Mouse (Mus musculus): Measurements from ENCODE around the gene Ankrd23. TPM values are rescaled to one million over a fixed set of nuclear protein-coding genes. Genes with fewer than 3 reads are reported as not detected.

Gene Ankrd23
- polyA plus RNA-seq, 1 experiment from 2014 or later = 10.5 TPM

DNA sequence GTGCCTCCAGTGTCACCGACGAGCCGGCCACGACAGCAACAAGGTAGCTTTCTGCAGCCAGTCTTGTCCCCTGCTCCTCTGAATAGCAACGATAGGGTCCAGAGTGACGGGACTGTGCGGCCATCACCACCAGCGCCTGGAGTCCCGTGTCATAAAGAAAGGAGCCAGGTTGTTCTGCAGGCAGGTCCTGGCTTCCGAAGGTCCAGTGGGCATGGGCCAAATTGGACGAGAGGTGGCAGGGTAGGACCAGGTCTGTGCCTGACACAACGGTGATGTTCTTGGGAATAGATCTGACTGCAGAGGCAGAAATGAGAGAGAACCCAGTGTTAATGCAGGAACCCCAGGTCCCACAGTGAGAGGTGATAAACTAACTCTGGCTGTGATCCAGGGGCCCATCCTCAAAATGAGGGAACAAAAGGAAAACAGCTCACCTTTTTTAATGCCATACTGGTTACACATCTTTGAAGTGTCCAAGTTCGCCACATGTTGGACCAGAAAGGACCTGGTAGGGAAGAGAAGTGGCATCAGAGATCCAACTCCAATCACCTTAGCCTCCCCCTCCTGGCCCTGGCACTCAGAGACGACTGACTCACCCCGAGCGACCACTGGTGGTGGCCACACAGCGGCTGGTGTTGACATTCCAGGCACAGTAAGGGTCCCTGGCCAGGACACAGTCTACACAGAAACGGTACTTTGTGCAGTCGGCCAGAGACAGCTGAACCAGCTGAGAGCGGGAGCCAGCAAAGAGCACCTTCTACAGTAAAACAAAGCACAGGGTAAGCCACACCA lies 13.6 kb upstream of the Ankrd23 start:
- DNase-seq = no peak
- peaks cover 30% of the 10 kb centered on the region for H3K4me1 ChIP-seq (ENCODE audit: control insufficient read depth, insufficient read depth, low read length)
- H3K36me3 ChIP-seq (ENCODE audit: control insufficient read depth, insufficient read depth, low read length) = peaks cover 71% of the 10 kb centered on the region

DNA sequence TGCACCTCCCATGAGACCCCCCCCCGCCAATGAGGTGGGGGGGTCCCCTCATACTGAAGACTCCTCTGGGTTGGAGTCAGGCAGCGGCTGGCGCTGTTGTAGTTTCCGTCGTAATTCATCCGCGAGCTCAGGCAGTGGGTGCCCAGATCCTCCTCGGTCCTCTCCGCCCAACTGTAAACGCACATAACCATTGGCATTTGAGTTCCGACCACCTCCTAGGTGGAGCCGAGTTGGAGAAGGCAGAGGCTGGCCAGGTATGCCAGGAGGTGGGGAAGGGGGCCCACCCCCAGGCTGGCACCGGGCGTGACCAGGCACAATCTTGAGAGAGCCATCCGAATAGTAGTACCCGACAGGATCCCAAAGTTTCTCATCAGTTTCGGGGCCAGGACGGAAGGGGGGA lies 12.8 kb upstream of the Ankrd23 start:
- ATAC-seq (ENCODE audit: low FRiP score, low TSS enrichment) (no peak), DNase-seq (no peak)
- Histone ChIP-seq H3K9me3 (ENCODE audit: control insufficient read depth, low read length) (no peaks in the 10 kb centered on the region), H3K4me3 (replicated peaks; ENCODE audit: low read depth, low read length) (no peak overlapping the region), H3K27ac (replicated peaks; ENCODE audit: low read depth, low read length) (no peak overlapping the region), H3K36me3 (ENCODE audit: control insufficient read depth, insufficient read depth, low read length) (peaks cover 63% of the 10 kb centered on the region), H3K4me1 (ENCODE audit: control insufficient read depth, insufficient read depth, low read length) (peaks cover 22% of the 10 kb centered on the region), H3K27me3 (ENCODE audit: control insufficient read depth, insufficient read depth, low read length) (no peaks in the 10 kb centered on the region), H3K9ac (replicated peaks; ENCODE audit: low read length) (no peak overlapping the region), H3K4me2 (ENCODE audit: low read length) (no peak overlapping the region)
- 87% methylated on average over 18 of the region's 18 CpGs for WGBS

More for the DNA sequence above, 13.6 kb upstream of the Ankrd23 start:
- H3K27me3 ChIP-seq (ENCODE audit: control insufficient read depth, insufficient read depth, low read length) = no peaks in the 10 kb centered on the region
- H3K27ac ChIP-seq (replicated peaks; ENCODE audit: low read depth, low read length) = no peak overlapping the region
- ATAC-seq (ENCODE audit: low FRiP score, low TSS enrichment) = no peak
- no peaks in the 10 kb centered on the region for H3K9me3 ChIP-seq (ENCODE audit: control insufficient read depth, low read length)
- WGBS = 79% methylated on average over 20 of the region's 20 CpGs
- no peak overlapping the region for H3K4me3 ChIP-seq (replicated peaks; ENCODE audit: low read depth, low read length)
- no peak overlapping the region for H3K9ac ChIP-seq (replicated peaks; ENCODE audit: low read length)
- H3K4me2 ChIP-seq (ENCODE audit: low read length) = no peak overlapping the region

DNA sequence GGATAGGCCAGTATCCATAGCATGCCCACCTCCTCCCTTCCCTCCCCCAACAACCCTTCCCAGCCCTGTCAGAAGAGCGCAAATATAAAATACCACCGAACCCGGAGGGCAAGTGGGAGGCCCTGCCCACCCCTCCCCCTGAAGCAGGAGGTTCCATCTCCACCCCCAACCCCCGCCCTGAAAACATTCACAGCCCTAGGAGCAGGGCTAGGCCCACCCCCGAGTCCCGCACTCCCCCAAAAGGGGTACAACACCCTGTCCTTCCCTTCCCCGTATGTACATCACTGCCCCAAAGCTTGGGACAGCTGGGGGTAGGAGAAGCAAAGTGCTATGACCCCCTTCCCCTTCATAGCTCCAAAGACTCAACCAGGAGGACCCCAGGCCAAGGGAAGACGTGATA lies 12.1 kb upstream of the Ankrd23 start:
- H3K9ac ChIP-seq (replicated peaks; ENCODE audit: low read length) = no peak overlapping the region; the same call in 1 of the 2 replicates
- no peaks in the 10 kb centered on the region for H3K27me3 ChIP-seq (ENCODE audit: control insufficient read depth, insufficient read depth, low read length)
- peaks cover 17% of the 10 kb centered on the region for H3K4me1 ChIP-seq (ENCODE audit: control insufficient read depth, insufficient read depth, low read length)
- 69% methylated on average over 8 of the region's 8 CpGs for WGBS
- peaks cover 56% of the 10 kb centered on the region for H3K36me3 ChIP-seq (ENCODE audit: control insufficient read depth, insufficient read depth, low read length)
- H3K27ac ChIP-seq (replicated peaks; ENCODE audit: low read depth, low read length) = no peak overlapping the region
- H3K4me3 ChIP-seq (replicated peaks; ENCODE audit: low read depth, low read length) = no peak overlapping the region
- ATAC-seq (ENCODE audit: low FRiP score, low TSS enrichment) (no peak), DNase-seq (no peak)
- no peak overlapping the region for H3K4me2 ChIP-seq (ENCODE audit: low read length)
- H3K9me3 ChIP-seq (ENCODE audit: control insufficient read depth, low read length) = no peaks in the 10 kb centered on the region

DNA sequence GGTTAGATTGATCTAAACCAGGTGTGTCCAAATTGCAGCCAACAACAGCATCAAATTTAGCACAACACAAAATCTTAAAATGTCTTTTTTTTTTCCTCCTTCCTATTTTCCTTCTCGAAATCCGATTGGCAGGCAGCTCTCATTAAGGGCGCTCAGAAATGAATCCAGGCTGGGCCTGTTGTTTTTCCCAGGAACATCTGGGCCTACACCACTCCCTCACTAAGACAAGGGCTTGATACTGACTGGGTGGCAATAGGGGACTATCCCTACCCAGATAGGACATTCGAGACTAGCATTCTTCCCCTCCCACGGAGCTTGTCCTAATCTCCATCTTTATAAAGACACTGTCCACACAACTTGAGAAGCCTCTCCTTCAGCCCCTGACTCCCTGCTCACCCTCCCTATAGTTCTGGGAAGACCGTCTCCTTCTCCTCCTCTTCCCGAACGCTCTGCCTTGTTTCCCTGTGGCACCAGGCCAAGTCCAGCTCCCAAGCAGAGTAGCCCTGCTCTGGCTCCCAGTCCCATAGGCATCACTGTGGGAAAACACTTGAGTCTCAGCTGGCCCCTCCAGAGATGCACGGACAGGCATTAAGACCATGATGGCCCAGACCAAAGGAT lies 11.4 kb upstream of the Ankrd23 start:
- H3K27ac ChIP-seq (replicated peaks; ENCODE audit: low read depth, low read length) = peak overlapping the region; percentile 85
- 0 out of 2 replicates have a peak overlapping the region, but pooled peaks have one; percentile 23 for H3K9ac ChIP-seq (replicated peaks; ENCODE audit: low read length)
- peaks cover 49% of the 10 kb centered on the region for H3K36me3 ChIP-seq (ENCODE audit: control insufficient read depth, insufficient read depth, low read length)
- no peak overlapping the region for H3K4me3 ChIP-seq (replicated peaks; ENCODE audit: low read depth, low read length)
- DNase-seq (peak; percentile 43), ATAC-seq (ENCODE audit: low FRiP score, low TSS enrichment) (no peak)
- peaks cover 17% of the 10 kb centered on the region for H3K4me1 ChIP-seq (ENCODE audit: control insufficient read depth, insufficient read depth, low read length)
- peak overlapping the region; percentile 72 for H3K4me2 ChIP-seq (ENCODE audit: low read length)
- H3K27me3 ChIP-seq (ENCODE audit: control insufficient read depth, insufficient read depth, low read length) = no peaks in the 10 kb centered on the region
- WGBS = 37% methylated on average over 9 of the region's 9 CpGs
- H3K9me3 ChIP-seq (ENCODE audit: control insufficient read depth, low read length) = no peaks in the 10 kb centered on the region

DNA sequence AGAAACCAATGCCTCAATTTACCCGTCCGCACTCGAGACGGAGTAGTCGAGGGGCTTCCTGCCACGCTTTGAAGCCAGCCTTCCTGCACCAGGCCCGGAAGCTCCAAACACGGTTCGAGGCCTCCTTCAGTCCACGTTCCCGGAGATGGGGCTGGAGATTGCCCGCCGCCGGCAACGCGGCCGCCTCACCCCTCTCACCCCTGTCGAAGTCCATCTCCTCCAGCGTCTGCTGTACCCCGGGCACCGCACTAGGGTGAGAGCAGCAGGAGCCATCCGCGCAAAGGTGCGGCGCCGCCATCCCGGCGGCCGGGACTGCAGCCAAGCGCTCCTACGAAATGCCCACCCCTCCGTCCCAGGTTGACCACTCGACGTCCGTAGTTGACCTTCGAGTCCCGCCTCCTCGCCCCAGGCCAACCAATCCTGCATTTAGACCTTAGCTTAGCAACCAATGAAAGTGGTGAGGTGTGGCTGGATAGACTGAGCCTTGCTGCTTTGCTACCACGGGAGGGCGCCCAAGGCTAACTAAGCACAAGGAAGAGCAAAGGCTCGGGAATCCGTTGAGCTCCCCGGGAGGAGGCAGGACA lies 10.3 kb upstream of the Ankrd23 start, which contains the start of gene Ankrd39:
Gene Ankrd39, minus strand, starts transcription at position 558 of the 584 bp plus-strand sequence.
- DNase-seq (peak; percentile 98), ATAC-seq (ENCODE audit: low FRiP score, low TSS enrichment) (peak; percentile 95)
- no peaks in the 10 kb centered on the region for H3K27me3 ChIP-seq (ENCODE audit: control insufficient read depth, insufficient read depth, low read length)
- peaks cover 17% of the 10 kb centered on the region for H3K4me1 ChIP-seq (ENCODE audit: control insufficient read depth, insufficient read depth, low read length)
- no peaks in the 10 kb centered on the region for H3K9me3 ChIP-seq (ENCODE audit: control insufficient read depth, low read length)
- H3K9ac ChIP-seq (replicated peaks; ENCODE audit: low read length) = peak within 1 kb of the TSS; percentile 77
- peak within 1 kb of the TSS; percentile 57 for H3K4me3 ChIP-seq (replicated peaks; ENCODE audit: low read depth, low read length)
- peak within 1 kb of the TSS; percentile 72 for H3K4me2 ChIP-seq (ENCODE audit: low read length)
- peaks cover 40% of the 10 kb centered on the region for H3K36me3 ChIP-seq (ENCODE audit: control insufficient read depth, insufficient read depth, low read length)
- under 1% methylated on average over 43 of the region's 43 CpGs for WGBS
- peak within 1 kb of the TSS; percentile 85 for H3K27ac ChIP-seq (replicated peaks; ENCODE audit: low read depth, low read length)

DNA sequence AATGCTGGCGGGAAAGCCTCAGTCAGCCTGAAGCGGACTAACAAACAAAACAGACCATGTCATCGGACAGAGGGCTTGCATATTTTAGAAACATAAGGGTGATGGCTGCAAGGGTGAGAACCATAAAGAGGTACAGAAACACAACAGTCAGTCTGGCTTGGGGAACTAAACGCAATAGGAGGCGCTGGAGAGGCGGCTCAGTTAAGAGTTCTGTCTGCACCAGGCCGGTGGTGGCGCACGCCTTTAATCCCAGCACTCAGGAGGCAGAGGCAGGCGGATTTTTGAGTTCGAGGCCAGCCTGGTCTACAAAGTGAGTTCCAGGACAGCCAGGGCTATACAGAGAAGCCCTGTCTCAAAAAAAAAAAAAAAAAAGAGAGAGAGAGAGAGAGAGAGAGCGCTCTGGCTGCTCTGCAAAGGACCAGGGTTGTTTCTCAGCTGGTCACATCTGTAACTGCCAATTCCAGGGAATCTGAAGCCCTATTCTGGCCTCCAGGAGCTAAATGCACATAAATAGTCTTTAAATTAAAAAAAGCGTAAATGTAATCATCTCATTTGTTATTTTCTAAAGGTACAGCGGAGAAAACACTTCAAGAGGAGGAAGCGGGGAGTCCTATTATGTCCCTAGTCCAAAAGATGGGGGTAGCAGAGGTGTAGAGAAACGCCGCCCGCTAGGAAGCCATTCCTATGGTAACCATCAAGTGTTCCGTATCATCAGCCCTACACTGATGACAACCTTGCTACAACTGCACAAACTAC lies 9.3 kb upstream of the Ankrd23 start:
- DNase-seq (peak; percentile 26), ATAC-seq (ENCODE audit: low FRiP score, low TSS enrichment) (no peak)
- 71% methylated on average over 18 of the region's 19 CpGs for WGBS

DNA sequence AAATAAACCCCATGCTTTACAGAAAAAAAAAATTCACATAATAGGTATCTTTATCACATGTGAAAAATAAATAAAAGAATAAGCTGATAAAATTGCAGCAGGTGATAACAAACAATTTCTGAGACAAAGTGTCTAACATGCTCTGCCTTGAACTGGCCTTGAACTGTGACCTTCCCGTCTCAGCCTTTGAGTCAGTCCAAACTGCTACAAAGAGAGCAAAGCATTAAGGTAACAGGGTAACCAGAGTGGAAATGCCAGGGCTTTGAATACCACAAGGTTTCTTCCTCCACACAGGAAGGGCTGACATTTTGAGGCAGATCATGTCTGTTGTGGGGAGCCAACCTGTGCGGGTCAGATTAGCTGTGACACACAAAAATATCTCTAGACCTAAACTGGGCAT lies 8.7 kb upstream of the Ankrd23 start:
- H3K9me3 ChIP-seq (ENCODE audit: control insufficient read depth, low read length) = no peaks in the 10 kb centered on the region
- peaks cover 37% of the 10 kb centered on the region for H3K36me3 ChIP-seq (ENCODE audit: control insufficient read depth, insufficient read depth, low read length)
- H3K9ac ChIP-seq (replicated peaks; ENCODE audit: low read length) = no peak overlapping the region; the same call in 1 of the 2 replicates
- no peak overlapping the region for H3K4me2 ChIP-seq (ENCODE audit: low read length)
- no peak overlapping the region for H3K27ac ChIP-seq (replicated peaks; ENCODE audit: low read depth, low read length)
- ATAC-seq (ENCODE audit: low FRiP score, low TSS enrichment) = no peak
- H3K4me1 ChIP-seq (ENCODE audit: control insufficient read depth, insufficient read depth, low read length) = peaks cover 17% of the 10 kb centered on the region
- H3K27me3 ChIP-seq (ENCODE audit: control insufficient read depth, insufficient read depth, low read length) = no peaks in the 10 kb centered on the region
- DNase-seq = no peak
- 85% methylated on average over 2 of the region's 2 CpGs for WGBS
- no peak overlapping the region for H3K4me3 ChIP-seq (replicated peaks; ENCODE audit: low read depth, low read length)

More for the DNA sequence above, 9.3 kb upstream of the Ankrd23 start:
- Histone ChIP-seq H3K9me3 (ENCODE audit: control insufficient read depth, low read length) (no peaks in the 10 kb centered on the region), H3K4me2 (ENCODE audit: low read length) (peak overlapping the region; percentile 72), H3K27ac (replicated peaks; ENCODE audit: low read depth, low read length) (0 out of 2 replicates have a peak overlapping the region, but pooled peaks have one; percentile 81), H3K4me1 (ENCODE audit: control insufficient read depth, insufficient read depth, low read length) (peaks cover 17% of the 10 kb centered on the region), H3K4me3 (replicated peaks; ENCODE audit: low read depth, low read length) (peak overlapping the region; percentile 57), H3K36me3 (ENCODE audit: control insufficient read depth, insufficient read depth, low read length) (peaks cover 39% of the 10 kb centered on the region), H3K27me3 (ENCODE audit: control insufficient read depth, insufficient read depth, low read length) (no peaks in the 10 kb centered on the region), H3K9ac (replicated peaks; ENCODE audit: low read length) (peak overlapping the region; percentile 77; the same call in 1 of the 2 replicates)

DNA sequence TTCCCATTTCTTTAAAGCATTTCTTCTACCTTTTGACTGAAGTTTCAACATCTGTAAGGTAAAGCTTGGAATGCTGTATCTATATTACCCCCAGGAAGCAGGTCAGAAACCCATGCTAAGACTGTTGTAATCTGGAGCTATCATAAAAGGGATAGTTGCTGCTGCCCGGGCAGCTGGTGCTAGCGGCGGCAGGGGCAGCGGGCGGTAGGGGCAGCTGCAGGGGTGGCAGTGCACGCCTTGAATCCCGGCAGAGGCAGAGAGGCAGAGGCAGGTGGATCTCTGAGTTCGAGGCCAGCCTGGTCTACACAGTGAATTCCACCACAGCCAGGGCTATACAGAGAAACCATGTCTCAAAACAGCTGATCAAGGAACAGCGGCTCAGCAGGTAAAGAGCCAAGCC lies 6.2 kb upstream of the Ankrd23 start:
- no peak overlapping the region for H3K4me3 ChIP-seq (replicated peaks; ENCODE audit: low read depth, low read length)
- WGBS = 91% methylated on average over 9 of the region's 9 CpGs
- H3K4me2 ChIP-seq (ENCODE audit: low read length) = no peak overlapping the region
- H3K9ac ChIP-seq (replicated peaks; ENCODE audit: low read length) = no peak overlapping the region
- no peaks in the 10 kb centered on the region for H3K9me3 ChIP-seq (ENCODE audit: control insufficient read depth, low read length)
- no peaks in the 10 kb centered on the region for H3K27me3 ChIP-seq (ENCODE audit: control insufficient read depth, insufficient read depth, low read length)
- H3K36me3 ChIP-seq (ENCODE audit: control insufficient read depth, insufficient read depth, low read length) = peaks cover 35% of the 10 kb centered on the region
- H3K27ac ChIP-seq (replicated peaks; ENCODE audit: low read depth, low read length) = no peak overlapping the region
- ATAC-seq (ENCODE audit: low FRiP score, low TSS enrichment) (no peak), DNase-seq (no peak)
- peaks cover 12% of the 10 kb centered on the region for H3K4me1 ChIP-seq (ENCODE audit: control insufficient read depth, insufficient read depth, low read length)

Measured in midbrain, embryonic 14.5 days (tissue).